Mouse (Mus musculus): ENCODE data around the gene Trir.

GRCm38 (mm10) chr8:85027516-85027855 is 863 bp downstream of the Trir start:
- TF ChIP-seq POLR2A (IDR thresholded peaks at IDR 0.05; ENCODE audit: extremely low read depth, insufficient read depth, low read length) (peak; percentile 63; the same call in 1 of the 2 replicates), CTCF (IDR thresholded peaks at IDR 0.05; ENCODE audit: low read depth, low read length) (no peak)
